Mouse (Mus musculus): Measurements from ENCODE around the gene Cpn2. TPM values are rescaled to one million over a fixed set of nuclear protein-coding genes. Genes with fewer than 3 reads are reported as not detected.

The Cpn2 gene
- polyA plus RNA-seq, 1 experiment from 2014 or later = not detected

GRCm38 (mm10) chr16:30213644-30214043 is 53.7 kb downstream of the Cpn2 start:
- Histone ChIP-seq H3K27me3 (ENCODE audit: control insufficient read depth, insufficient read depth, low read length) (no peaks in the 10 kb centered on the region), H3K4me2 (ENCODE audit: low read depth, low read length) (no peak overlapping the region), H3K4me3 (ENCODE audit: low read depth, low read length) (no peak overlapping the region), H3K36me3 (ENCODE audit: control insufficient read depth, insufficient read depth, low read length) (no peaks in the 10 kb centered on the region), H3K9me3 (ENCODE audit: control insufficient read depth, low read length) (no peaks in the 10 kb centered on the region), H3K9ac (replicated peaks; ENCODE audit: low read depth, low read length) (no peak overlapping the region), H3K27ac (ENCODE audit: low read depth, low read length) (no peak overlapping the region), H3K4me1 (ENCODE audit: control insufficient read depth, insufficient read depth, low read length) (no peaks in the 10 kb centered on the region)
- ATAC-seq (ENCODE audit: low read depth) = no peak
- WGBS = 63% methylated on average over 1 of the region's 1 CpGs

- no peak for ATAC-seq (ENCODE audit: low read depth)
- no peaks in the 10 kb centered on the region for H3K27me3 ChIP-seq (ENCODE audit: control insufficient read depth, insufficient read depth, low read length)
- H3K4me2 ChIP-seq (ENCODE audit: low read depth, low read length) = no peak overlapping the region
- H3K36me3 ChIP-seq (ENCODE audit: control insufficient read depth, insufficient read depth, low read length) = no peaks in the 10 kb centered on the region
- 63% methylated on average over 3 of the region's 3 CpGs for WGBS
- no peak overlapping the region for H3K9ac ChIP-seq (replicated peaks; ENCODE audit: low read depth, low read length)
- no peak overlapping the region for H3K4me3 ChIP-seq (ENCODE audit: low read depth, low read length)
- H3K27ac ChIP-seq (ENCODE audit: low read depth, low read length) = no peak overlapping the region
- no peaks in the 10 kb centered on the region for H3K4me1 ChIP-seq (ENCODE audit: control insufficient read depth, insufficient read depth, low read length)
- H3K9me3 ChIP-seq (ENCODE audit: control insufficient read depth, low read length) = no peaks in the 10 kb centered on the region
Observed at GRCm38 (mm10) chr16:30212035-30212434, 55.3 kb downstream of the Cpn2 start.

- no peak for ATAC-seq (ENCODE audit: low read depth)
- Histone ChIP-seq H3K9me3 (ENCODE audit: control insufficient read depth, low read length) (no peaks in the 10 kb centered on the region), H3K36me3 (ENCODE audit: control insufficient read depth, insufficient read depth, low read length) (no peaks in the 10 kb centered on the region), H3K4me2 (ENCODE audit: low read depth, low read length) (no peak overlapping the region), H3K4me3 (ENCODE audit: low read depth, low read length) (no peak overlapping the region), H3K27ac (ENCODE audit: low read depth, low read length) (no peak overlapping the region), H3K4me1 (ENCODE audit: control insufficient read depth, insufficient read depth, low read length) (no peaks in the 10 kb centered on the region), H3K27me3 (ENCODE audit: control insufficient read depth, insufficient read depth, low read length) (no peaks in the 10 kb centered on the region), H3K9ac (replicated peaks; ENCODE audit: low read depth, low read length) (no peak overlapping the region)
- 96% methylated on average over 1 of the region's 1 CpGs for WGBS
Observed at GRCm38 (mm10) chr16:30209264-30209663, 58.0 kb downstream of the Cpn2 start.

GRCm38 (mm10) chr16:30207991-30208390 is 59.3 kb downstream of the Cpn2 start:
- ATAC-seq (ENCODE audit: low read depth) = no peak
- Histone ChIP-seq H3K36me3 (ENCODE audit: control insufficient read depth, insufficient read depth, low read length) (no peaks in the 10 kb centered on the region), H3K4me3 (ENCODE audit: low read depth, low read length) (no peak overlapping the region), H3K27ac (ENCODE audit: low read depth, low read length) (no peak overlapping the region), H3K4me1 (ENCODE audit: control insufficient read depth, insufficient read depth, low read length) (no peaks in the 10 kb centered on the region), H3K9me3 (ENCODE audit: control insufficient read depth, low read length) (no peaks in the 10 kb centered on the region), H3K4me2 (ENCODE audit: low read depth, low read length) (no peak overlapping the region), H3K9ac (replicated peaks; ENCODE audit: low read depth, low read length) (no peak overlapping the region), H3K27me3 (ENCODE audit: control insufficient read depth, insufficient read depth, low read length) (no peaks in the 10 kb centered on the region)
- WGBS = 89% methylated on average over 7 of the region's 7 CpGs

- Histone ChIP-seq H3K4me1 (ENCODE audit: control insufficient read depth, insufficient read depth, low read length) (no peaks in the 10 kb centered on the region), H3K27me3 (ENCODE audit: control insufficient read depth, insufficient read depth, low read length) (no peaks in the 10 kb centered on the region), H3K27ac (ENCODE audit: low read depth, low read length) (no peak overlapping the region), H3K4me2 (ENCODE audit: low read depth, low read length) (no peak overlapping the region), H3K9ac (replicated peaks; ENCODE audit: low read depth, low read length) (no peak overlapping the region), H3K36me3 (ENCODE audit: control insufficient read depth, insufficient read depth, low read length) (no peaks in the 10 kb centered on the region), H3K9me3 (ENCODE audit: control insufficient read depth, low read length) (no peaks in the 10 kb centered on the region), H3K4me3 (ENCODE audit: low read depth, low read length) (no peak overlapping the region)
- WGBS = 88% methylated on average over 11 of the region's 11 CpGs
- no peak for ATAC-seq (ENCODE audit: low read depth)
Observed at GRCm38 (mm10) chr16:30207111-30207828, 60.0 kb downstream of the Cpn2 start.

Other genes with a start within 250 kb of the Cpn2 start
- gene Hes1, start 203.1 kb downstream of the Cpn2 start, polyA plus RNA-seq (2014; fragmentation: Nextera tagmentation; extraction: Ambion mirVana) = 8.1 and 12.7 TPM in 2 replicates
- gene Lrrc15, start 15.8 kb upstream of the Cpn2 start, polyA plus RNA-seq (2014; fragmentation: Nextera tagmentation; extraction: Ambion mirVana) = 0.31 and 1.1 TPM in 2 replicates
- gene Gp5, start 43.3 kb upstream of the Cpn2 start, polyA plus RNA-seq (2014; fragmentation: Nextera tagmentation; extraction: Ambion mirVana) = 0.29 and 0.62 TPM in 2 replicates
- 13.0 and 15.1 TPM in 2 replicates for gene Atp13a3, start 138.5 kb upstream of the Cpn2 start, polyA plus RNA-seq (2014; fragmentation: Nextera tagmentation; extraction: Ambion mirVana)

Measured in neural tube, embryonic 14.5 days (tissue).